8 mouse cellular contexts compared by ENCODE assay signal in genomic region chr8:107292119-107292927, GRCm38 (mm10). TPM values are rescaled to one million over a fixed set of nuclear protein-coding genes. Genes with fewer than 3 reads are reported as not detected.
DNase-seq lines count a peak whose midpoint lies in the region; ATAC-seq and TF ChIP-seq lines count a peak whose summit lies in the region.

No protein-coding gene starts in this region.

- 52% methylated on average over 18 of the region's 18 CpGs for WGBS in kidney, postnatal 0 days
- WGBS in bone marrow, adult 2 months, result 48% methylated on average over 18 of the region's 18 CpGs
- 59% methylated on average over 18 of the region's 18 CpGs for WGBS in forebrain, embryonic 15.5 days

- H3K36me3 ChIP-seq in kidney, postnatal 0 days (ENCODE audit: insufficient read depth, low read length), result no peaks in the 10 kb centered on the region
- no peaks in the 10 kb centered on the region for H3K36me3 ChIP-seq in forebrain, embryonic 15.5 days

- H3K4me2 ChIP-seq in kidney, postnatal 0 days (ENCODE audit: low read length), result peak overlapping the region; percentile 70
- H3K4me2 ChIP-seq in forebrain, embryonic 15.5 days (replicated peaks), result peak overlapping the region; percentile 57

- DNase-seq in kidney, postnatal 0 days (ENCODE audit: low spot score), result no peak
- no peak for DNase-seq in kidney, postnatal 14 days
- peak; percentile 39 for DNase-seq in lung, postnatal 10 days
- peak; percentile 12 for DNase-seq in yolk sac, embryonic 10.5 days (ENCODE audit: low spot score)
- DNase-seq in layer of hippocampus, adult 8-10 months (ENCODE audit: low spot score in 2 of 2), result no peak
- DNase-seq in c-Kit-positive CD71-positive TER-119-positive erythroid progenitor cells, embryonic 14.5 days (ENCODE audit: low spot score), result no peak

- no peaks in the 10 kb centered on the region for H3K27me3 ChIP-seq in kidney, postnatal 0 days (ENCODE audit: insufficient read depth, low read length)
- no peaks in the 10 kb centered on the region for H3K27me3 ChIP-seq in forebrain, embryonic 15.5 days

- H3K27ac ChIP-seq in kidney, postnatal 0 days, result peak overlapping the region; percentile 98
- H3K27ac ChIP-seq in bone marrow, adult 2 months (ENCODE audit: control insufficient read depth, insufficient read depth, low read depth, low read length, poor library complexity), result peak overlapping the region; percentile 89
- peak overlapping the region; percentile 95 for H3K27ac ChIP-seq in forebrain, embryonic 15.5 days (replicated peaks)

- no peak for TF ChIP-seq POLR2A in bone marrow, adult 2 months (IDR thresholded peaks at IDR 0.05; ENCODE audit: borderline replicate concordance, control insufficient read depth, low read depth, low read length)

- H3K4me1 ChIP-seq in kidney, postnatal 0 days (replicated peaks; ENCODE audit: insufficient read depth, low read length), result peaks cover 4% of the 10 kb centered on the region; the same call in 1 of the 2 replicates
- no peaks in the 10 kb centered on the region; the same call in 1 of the 2 replicates for H3K4me1 ChIP-seq in bone marrow, adult 2 months (ENCODE audit: control insufficient read depth, insufficient read depth, low read length)
- peaks cover 16% of the 10 kb centered on the region for H3K4me1 ChIP-seq in forebrain, embryonic 15.5 days

- TF ChIP-seq CTCF in kidney, postnatal 0 days (IDR thresholded peaks at IDR 0.05; ENCODE audit: low read depth), result no peak
- peak; percentile 9; the same call in 1 of the 2 replicates for TF ChIP-seq CTCF in bone marrow, adult 2 months (IDR thresholded peaks at IDR 0.05; ENCODE audit: control insufficient read depth, insufficient read depth, low read length)

- no peaks in the 10 kb centered on the region for H3K9me3 ChIP-seq in kidney, postnatal 0 days (replicated peaks; ENCODE audit: low read length)
- H3K9me3 ChIP-seq in forebrain, embryonic 15.5 days, result no peaks in the 10 kb centered on the region

- peak overlapping the region; percentile 100 for H3K4me3 ChIP-seq in kidney, postnatal 0 days (replicated peaks; ENCODE audit: low read depth, low read length)
- H3K4me3 ChIP-seq in bone marrow, adult 2 months (replicated peaks; ENCODE audit: control insufficient read depth, low read depth, low read length), result peak overlapping the region; percentile 76
- H3K4me3 ChIP-seq in forebrain, embryonic 15.5 days, result peak overlapping the region; percentile 82

- ATAC-seq in kidney, postnatal 0 days (replicated peaks; ENCODE audit: low FRiP score, low read depth), result 0 out of 2 replicates have a peak, but pooled peaks have one; percentile 29
- ATAC-seq in forebrain, embryonic 15.5 days (replicated peaks), result peak; percentile 6

- peak overlapping the region; percentile 98 for H3K9ac ChIP-seq in kidney, postnatal 0 days (ENCODE audit: low read depth, low read length)
- peak overlapping the region; percentile 83 for H3K9ac ChIP-seq in forebrain, embryonic 15.5 days (replicated peaks)

RNA-seq across cellular contexts. Expression of gene Nfat5, which starts 0.9 kb away (rescaled TPM):
- 16.8 and 17.1 TPM in 2 replicates for polyA plus RNA-seq in kidney, postnatal 0 days (2015; fragmentation: Nextera tagmentation; extraction: Ambion mirVana)
- polyA plus RNA-seq in bone marrow, adult 2 months (2011; ENCODE audit: insufficient read depth, insufficient read length, low replicate concordance, missing spikeins), result 6.7 and 18.8 TPM in 2 replicates
- polyA plus RNA-seq in forebrain, embryonic 15.5 days (2015; fragmentation: Nextera tagmentation; extraction: Ambion mirVana), result 9.4 and 10.2 TPM in 2 replicates
- 10 to 100 TPM; 54.4 to 78.0 (median 65.1) TPM for total RNA-seq in layer of hippocampus, adult 8-10 months (2022)

Comparison
In these comparisons a context has a peak if more than half of its experiments do, and no peak if none do; other contexts are left out.
1. DNase-seq: peak in lung, postnatal 10 days (single experiment) and yolk sac, embryonic 10.5 days (single experiment); none in kidney, postnatal 0 days (single experiment), kidney, postnatal 14 days (single experiment), layer of hippocampus, adult 8-10 months (0 of 2) and c-Kit-positive CD71-positive TER-119-positive erythroid progenitor cells, embryonic 14.5 days (single experiment).
2. Peak in every context shown above with its lines, with median percentiles within 50 percentile points of each other: H3K27ac ChIP-seq and H3K4me3 ChIP-seq.